Mouse (Mus musculus): Measurements from ENCODE around the gene Zmiz1. TPM values are rescaled to one million over a fixed set of nuclear protein-coding genes. Genes with fewer than 3 reads are reported as not detected.

Gene Zmiz1
- total and polyA plus RNA-seq, 3 experiments = 0.09 to 0.16 TPM; not detected in 1

- H3K4me1 ChIP-seq (ENCODE audit: insufficient read depth, low read depth, low read length) = no peaks in the 10 kb centered on the region
Measured at GRCm38 (mm10) chr14:25420987-25421386, 38.0 kb upstream of the Zmiz1 start.

GRCm38 (mm10) chr14:25421596-25422001 lies 37.4 kb upstream of the Zmiz1 start:
- H3K4me1 ChIP-seq (ENCODE audit: insufficient read depth, low read depth, low read length) = no peaks in the 10 kb centered on the region
- no peak for TF ChIP-seq GATA1 (IDR thresholded peaks at IDR 0.05; ENCODE audit: borderline replicate concordance, low read length)
- TF ChIP-seq POLR2AphosphoS5 (IDR thresholded peaks at IDR 0.05; ENCODE audit: insufficient replicate concordance, low read depth, low read length) = no peak
- no peak for TF ChIP-seq TAL1 (conservative IDR thresholded peaks at IDR 0.05; ENCODE audit: low read depth, low read length)
- no peak for TF ChIP-seq GATA2 (IDR thresholded peaks at IDR 0.05; ENCODE audit: borderline replicate concordance, low read depth, low read length)
- TF ChIP-seq CTCF (IDR thresholded peaks at IDR 0.05; ENCODE audit: low read depth, low read length) = no peak
- DNase-seq (ENCODE audit: low spot score) (no peak), ATAC-seq (ENCODE audit: extremely low read depth, insufficient number of reproducible peaks, low FRiP score, poor library complexity, severe bottlenecking) (no peak)
- H3K4me3 ChIP-seq (ENCODE audit: low read depth, low read length) = no peak overlapping the region
- H3K36me3 ChIP-seq (replicated peaks) = no peaks in the 10 kb centered on the region
- H3K27me3 ChIP-seq (ENCODE audit: insufficient read depth, low read length) = no peaks in the 10 kb centered on the region
- H3K9me3 ChIP-seq (replicated peaks) = peaks cover 89% of the 10 kb centered on the region

More at GRCm38 (mm10) chr14:25420987-25421386, 38.0 kb upstream of the Zmiz1 start:
- DNase-seq (ENCODE audit: low spot score) (no peak), ATAC-seq (ENCODE audit: extremely low read depth, insufficient number of reproducible peaks, low FRiP score, poor library complexity, severe bottlenecking) (no peak)
- Histone ChIP-seq H3K4me3 (ENCODE audit: low read depth, low read length) (no peak overlapping the region), H3K9me3 (replicated peaks) (peaks cover 85% of the 10 kb centered on the region), H3K36me3 (replicated peaks) (no peaks in the 10 kb centered on the region), H3K27me3 (ENCODE audit: insufficient read depth, low read length) (no peaks in the 10 kb centered on the region)
- TF ChIP-seq GATA1 (IDR thresholded peaks at IDR 0.05; ENCODE audit: borderline replicate concordance, low read length) = no peak
- no peak for TF ChIP-seq GATA2 (IDR thresholded peaks at IDR 0.05; ENCODE audit: borderline replicate concordance, low read depth, low read length)
- TF ChIP-seq POLR2AphosphoS5 (IDR thresholded peaks at IDR 0.05; ENCODE audit: insufficient replicate concordance, low read depth, low read length) = no peak
- TF ChIP-seq CTCF (IDR thresholded peaks at IDR 0.05; ENCODE audit: low read depth, low read length) = no peak
- no peak for TF ChIP-seq TAL1 (conservative IDR thresholded peaks at IDR 0.05; ENCODE audit: low read depth, low read length)

- no peak for DNase-seq (ENCODE audit: low spot score)
- Histone ChIP-seq H3K27me3 (ENCODE audit: insufficient read depth, low read length) (no peaks in the 10 kb centered on the region), H3K4me3 (ENCODE audit: low read depth, low read length) (no peak overlapping the region), H3K9me3 (replicated peaks) (peaks cover 92% of the 10 kb centered on the region), H3K36me3 (replicated peaks) (no peaks in the 10 kb centered on the region), H3K4me1 (ENCODE audit: insufficient read depth, low read depth, low read length) (no peaks in the 10 kb centered on the region)
- no peak for ATAC-seq (ENCODE audit: extremely low read depth, insufficient number of reproducible peaks, low FRiP score, poor library complexity, severe bottlenecking)
- TF ChIP-seq CTCF (IDR thresholded peaks at IDR 0.05; ENCODE audit: low read depth, low read length) (no peak), GATA1 (IDR thresholded peaks at IDR 0.05; ENCODE audit: borderline replicate concordance, low read length) (no peak), POLR2AphosphoS5 (IDR thresholded peaks at IDR 0.05; ENCODE audit: insufficient replicate concordance, low read depth, low read length) (no peak), GATA2 (IDR thresholded peaks at IDR 0.05; ENCODE audit: borderline replicate concordance, low read depth, low read length) (no peak), TAL1 (conservative IDR thresholded peaks at IDR 0.05; ENCODE audit: low read depth, low read length) (no peak)
Measured at GRCm38 (mm10) chr14:25422946-25423345, 36.0 kb upstream of the Zmiz1 start.

GRCm38 (mm10) chr14:25423721-25424443 lies 35.1 kb upstream of the Zmiz1 start:
- Histone ChIP-seq H3K4me1 (ENCODE audit: insufficient read depth, low read depth, low read length) (no peaks in the 10 kb centered on the region), H3K36me3 (replicated peaks) (no peaks in the 10 kb centered on the region), H3K9me3 (replicated peaks) (peaks cover 86% of the 10 kb centered on the region), H3K4me3 (ENCODE audit: low read depth, low read length) (no peak overlapping the region), H3K27me3 (ENCODE audit: insufficient read depth, low read length) (no peaks in the 10 kb centered on the region)
- DNase-seq (ENCODE audit: low spot score) (no peak), ATAC-seq (ENCODE audit: extremely low read depth, insufficient number of reproducible peaks, low FRiP score, poor library complexity, severe bottlenecking) (no peak)
- no peak for TF ChIP-seq POLR2AphosphoS5 (IDR thresholded peaks at IDR 0.05; ENCODE audit: insufficient replicate concordance, low read depth, low read length)
- no peak for TF ChIP-seq CTCF (IDR thresholded peaks at IDR 0.05; ENCODE audit: low read depth, low read length)
- TF ChIP-seq GATA2 (IDR thresholded peaks at IDR 0.05; ENCODE audit: borderline replicate concordance, low read depth, low read length) = no peak
- no peak for TF ChIP-seq GATA1 (IDR thresholded peaks at IDR 0.05; ENCODE audit: borderline replicate concordance, low read length)
- TF ChIP-seq TAL1 (conservative IDR thresholded peaks at IDR 0.05; ENCODE audit: low read depth, low read length) = no peak

GRCm38 (mm10) chr14:25438255-25438654 lies 20.7 kb upstream of the Zmiz1 start:
- DNase-seq (ENCODE audit: low spot score) (no peak), ATAC-seq (ENCODE audit: extremely low read depth, insufficient number of reproducible peaks, low FRiP score, poor library complexity, severe bottlenecking) (no peak)
- TF ChIP-seq POLR2AphosphoS5 (IDR thresholded peaks at IDR 0.05; ENCODE audit: insufficient replicate concordance, low read depth, low read length) (no peak), TAL1 (conservative IDR thresholded peaks at IDR 0.05; ENCODE audit: low read depth, low read length) (no peak), GATA1 (IDR thresholded peaks at IDR 0.05; ENCODE audit: borderline replicate concordance, low read length) (no peak), GATA2 (IDR thresholded peaks at IDR 0.05; ENCODE audit: borderline replicate concordance, low read depth, low read length) (no peak), CTCF (IDR thresholded peaks at IDR 0.05; ENCODE audit: low read depth, low read length) (no peak)

GRCm38 (mm10) chr14:25440116-25440515 lies 18.9 kb upstream of the Zmiz1 start:
- no peak for TF ChIP-seq CTCF (IDR thresholded peaks at IDR 0.05; ENCODE audit: low read depth, low read length)
- no peak for TF ChIP-seq GATA1 (IDR thresholded peaks at IDR 0.05; ENCODE audit: borderline replicate concordance, low read length)
- no peak for TF ChIP-seq GATA2 (IDR thresholded peaks at IDR 0.05; ENCODE audit: borderline replicate concordance, low read depth, low read length)
- TF ChIP-seq TAL1 (conservative IDR thresholded peaks at IDR 0.05; ENCODE audit: low read depth, low read length) = no peak
- TF ChIP-seq POLR2AphosphoS5 (IDR thresholded peaks at IDR 0.05; ENCODE audit: insufficient replicate concordance, low read depth, low read length) = no peak
- Histone ChIP-seq H3K27me3 (ENCODE audit: insufficient read depth, low read length) (no peaks in the 10 kb centered on the region), H3K4me3 (ENCODE audit: low read depth, low read length) (no peak overlapping the region), H3K9me3 (replicated peaks) (peaks cover 61% of the 10 kb centered on the region), H3K4me1 (ENCODE audit: insufficient read depth, low read depth, low read length) (no peaks in the 10 kb centered on the region), H3K36me3 (replicated peaks) (no peaks in the 10 kb centered on the region)
- ATAC-seq (ENCODE audit: extremely low read depth, insufficient number of reproducible peaks, low FRiP score, poor library complexity, severe bottlenecking) (no peak), DNase-seq (ENCODE audit: low spot score) (no peak)

More at GRCm38 (mm10) chr14:25438255-25438654, 20.7 kb upstream of the Zmiz1 start:
- Histone ChIP-seq H3K4me3 (ENCODE audit: low read depth, low read length) (no peak overlapping the region), H3K27me3 (ENCODE audit: insufficient read depth, low read length) (no peaks in the 10 kb centered on the region), H3K36me3 (replicated peaks) (no peaks in the 10 kb centered on the region), H3K9me3 (replicated peaks) (peaks cover 47% of the 10 kb centered on the region), H3K4me1 (ENCODE audit: insufficient read depth, low read depth, low read length) (no peaks in the 10 kb centered on the region)

Data from G1E (cell line).